Mouse (Mus musculus) cerebral cortex, adult 2 months (tissue): ENCODE data around the gene Gm45837.

Experiments
- WGBS: fragments of 180-500 bp; shearing (Covaris S2); methylation state at CpG from one replicate; pipeline ENCODE4 v1.1.7; 2018; 5-methylcytosine and 5-hydroxymethylcytosine counted together

Gene Gm45837

DNA sequence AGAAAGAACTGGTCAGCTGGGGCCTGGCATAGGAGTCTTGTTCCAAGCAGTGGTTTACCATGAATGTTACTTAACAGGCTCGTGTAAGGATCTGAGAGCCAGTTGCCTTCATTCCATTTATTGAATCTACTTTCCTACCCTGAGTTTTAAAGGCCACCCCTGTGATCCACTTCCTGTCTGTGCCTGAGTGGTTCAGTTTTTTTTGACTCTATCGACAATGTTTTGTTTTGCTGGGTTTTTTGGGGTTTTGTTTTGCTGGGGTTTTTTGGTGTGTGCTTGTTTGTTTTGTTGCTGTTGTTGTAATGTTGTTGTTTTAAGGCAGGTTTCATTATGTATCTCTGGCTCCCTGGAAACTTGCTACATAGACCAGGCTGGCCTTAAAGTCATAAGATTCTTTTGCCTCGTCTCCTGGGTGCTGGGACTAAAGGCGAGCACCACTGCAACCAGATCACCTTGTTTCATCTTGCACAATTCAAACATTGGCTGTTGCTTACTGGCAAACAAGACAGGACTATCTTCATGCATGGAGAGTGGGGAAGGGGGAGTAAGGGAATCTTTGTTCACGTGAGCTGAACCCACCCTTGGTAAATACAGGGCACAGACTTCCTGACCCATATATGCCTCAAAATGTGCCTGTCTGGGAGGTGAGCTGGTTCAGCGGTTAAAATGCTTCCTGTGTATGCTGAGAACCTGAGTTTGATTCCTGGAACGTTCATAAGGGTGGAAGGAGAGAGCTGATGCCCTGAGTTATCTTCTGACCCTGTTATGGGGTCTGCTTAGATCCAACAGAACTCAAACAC lies 140.2 kb downstream of the Gm45837 start:
- 75% methylated on average over 7 of the region's 7 CpGs for WGBS

GRCm38 (mm10) chr7:101551530-101551929 lies 140.8 kb downstream of the Gm45837 start:
- 97% methylated on average over 1 of the region's 1 CpGs for WGBS

- 95% methylated on average over 3 of the region's 3 CpGs for WGBS
Observed at GRCm38 (mm10) chr7:101555473-101555872, 144.8 kb downstream of the Gm45837 start.

DNA sequence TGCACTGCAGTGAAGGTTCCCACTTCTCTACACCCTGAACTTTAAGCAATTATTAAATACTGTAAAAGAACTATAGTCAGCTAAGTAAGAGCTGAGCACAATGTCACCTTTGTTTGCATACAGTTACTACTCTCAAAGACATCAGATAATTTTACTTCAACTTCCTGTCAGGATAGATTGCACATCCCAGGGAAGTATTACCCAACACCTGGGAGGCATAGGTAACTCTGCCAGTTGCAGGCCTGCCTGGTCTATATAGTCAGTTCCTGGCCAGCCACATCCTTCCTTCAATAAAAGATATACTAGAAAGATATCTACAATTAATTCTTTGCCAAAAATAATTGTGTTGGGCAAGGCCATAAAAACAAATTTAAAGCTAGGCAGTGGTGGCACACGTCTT lies 146.7 kb downstream of the Gm45837 start:
- 88% methylated on average over 1 of the region's 1 CpGs for WGBS

GRCm38 (mm10) chr7:101559393-101559792 lies 148.7 kb downstream of the Gm45837 start:
- 88% methylated on average over 5 of the region's 5 CpGs for WGBS
